Mouse (Mus musculus): ENCODE data around the gene Ssc4d.
A peak's percentile ranks its signal among the peaks of the same experiment; 100 is the strongest.

Ssc4d gene

DNA sequence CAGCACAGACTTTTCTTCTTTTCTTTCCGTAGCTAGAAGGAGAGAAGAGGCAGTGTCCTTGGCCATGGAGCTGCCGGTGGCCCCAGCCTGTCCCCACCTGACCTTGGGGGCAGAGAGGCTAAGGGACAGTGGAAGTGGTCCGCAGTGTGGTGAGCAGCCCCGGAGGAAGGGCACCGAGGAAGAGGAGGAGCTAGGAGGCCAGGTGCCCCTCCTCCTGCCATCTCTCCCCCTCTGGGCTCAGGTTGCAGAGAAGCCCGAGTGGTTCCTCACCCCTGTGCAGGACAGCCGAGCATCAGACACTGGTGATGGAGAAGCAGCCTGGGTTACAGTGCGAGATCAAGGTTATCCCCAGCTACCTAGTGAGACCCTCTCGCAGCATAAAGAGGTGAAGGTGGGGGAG is at the start of gene Ssc4d:
Gene Ssc4d (minus strand): TSS at position 167 of the 400 bp plus-strand sequence.
- DNase-seq (ENCODE audit: low read depth, low spot score), result no peak

DNA sequence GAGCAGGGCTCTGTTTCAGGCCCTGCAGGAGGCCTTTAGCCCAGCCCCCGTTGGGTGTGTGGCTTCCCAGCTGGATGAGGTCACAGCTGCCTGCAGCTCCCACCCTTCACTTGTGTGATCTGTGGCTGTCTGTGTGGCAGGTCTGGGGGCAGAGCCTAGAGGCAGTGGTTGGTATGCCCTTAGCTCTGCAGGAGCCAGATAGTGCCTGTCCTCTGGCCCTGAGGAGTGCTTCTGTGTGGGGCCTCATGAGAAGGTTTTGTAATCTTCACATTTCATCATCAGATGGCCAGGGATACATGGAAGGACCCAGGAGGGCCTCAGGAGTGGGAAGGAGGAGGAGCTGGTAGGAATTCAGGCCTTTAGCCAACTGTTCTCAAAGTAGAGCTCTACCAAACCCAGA is 45.6 kb upstream of the Ssc4d start:
- DNase-seq (ENCODE audit: low read depth, low spot score), result no peak

DNA sequence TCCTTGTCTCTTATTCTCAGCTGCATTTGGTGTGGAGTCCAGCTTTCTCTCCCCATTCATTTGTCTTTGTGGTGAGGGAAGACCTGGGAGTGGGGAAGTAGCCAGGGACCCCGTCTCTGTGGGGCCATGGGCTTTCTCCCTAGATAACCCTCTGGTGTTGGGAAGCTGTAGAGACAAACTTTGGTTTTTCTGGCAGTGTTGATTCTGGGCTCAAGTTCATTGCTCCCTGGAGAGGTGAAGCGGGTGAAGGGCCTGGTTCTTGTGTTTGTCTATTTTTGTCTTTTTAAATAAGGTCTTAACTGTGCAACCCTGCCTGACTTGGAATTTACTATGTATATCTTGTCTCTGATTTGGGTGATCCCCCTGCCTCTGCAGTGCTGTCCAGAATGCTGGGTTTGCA is 44.4 kb upstream of the Ssc4d start:
- DNase-seq (ENCODE audit: low read depth, low spot score), result no peak

DNA sequence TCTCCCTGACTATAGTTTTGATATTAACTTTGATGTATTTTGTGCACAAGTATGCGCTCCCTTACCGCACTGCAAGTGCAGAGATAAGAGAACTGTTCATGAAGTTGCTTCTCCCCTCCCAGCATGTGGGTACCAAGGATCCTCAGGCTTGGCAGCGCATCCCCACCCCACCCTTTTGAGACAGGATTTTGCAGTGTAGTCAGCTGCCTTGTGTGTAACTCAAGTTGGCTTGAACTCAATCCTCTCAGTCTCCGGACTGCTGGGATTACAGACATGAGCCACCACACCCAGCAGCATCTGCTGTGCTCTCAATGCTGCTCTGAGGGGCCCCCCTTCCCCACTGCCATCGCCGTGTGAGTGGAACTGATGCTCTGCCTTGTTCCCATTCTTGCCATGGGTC is 42.9 kb upstream of the Ssc4d start:
- no peak for DNase-seq (ENCODE audit: low read depth, low spot score)

DNA sequence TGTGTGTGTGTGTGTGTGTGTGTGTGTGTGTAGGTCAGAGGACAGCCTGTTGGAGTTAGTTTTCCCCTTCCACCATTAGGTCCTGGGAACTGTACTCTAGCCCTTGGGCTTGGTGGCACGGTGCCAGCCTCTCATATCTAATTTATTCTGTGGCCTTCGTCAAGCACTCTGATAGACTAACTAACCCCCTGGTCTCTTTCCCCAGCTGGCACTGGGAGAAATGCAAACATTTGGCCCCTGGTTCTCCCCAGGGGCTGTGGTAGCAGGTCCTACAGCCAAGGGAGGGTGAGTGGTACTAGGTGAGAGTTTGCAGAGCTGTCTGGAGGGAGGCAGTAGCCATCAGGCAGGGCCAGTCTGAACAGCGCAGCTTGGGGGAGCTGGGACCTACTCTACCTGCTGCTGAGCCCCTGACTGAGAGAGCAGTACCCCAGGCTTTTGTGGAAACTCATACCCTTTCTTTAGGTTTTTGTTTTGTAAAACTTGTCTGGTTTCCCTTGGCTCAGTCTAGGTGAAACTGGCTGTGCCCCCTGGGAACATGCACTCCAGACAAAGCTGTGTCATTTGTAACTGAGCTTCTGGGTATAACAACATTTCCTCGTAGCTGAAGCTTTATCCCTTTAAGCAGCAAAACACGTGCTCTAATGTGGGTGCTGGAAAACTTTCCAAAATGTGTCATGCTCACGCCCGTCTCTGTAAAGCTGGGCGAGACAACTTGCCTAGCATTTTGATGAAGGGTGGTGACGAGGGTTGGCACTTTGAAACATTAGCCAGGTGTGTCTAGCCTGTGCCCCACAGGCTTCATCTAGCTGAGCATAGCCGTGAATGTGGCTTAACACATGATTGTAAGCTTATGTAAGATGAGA is 41.9 kb upstream of the Ssc4d start:
- DNase-seq (ENCODE audit: low read depth, low spot score), result no peak

DNA sequence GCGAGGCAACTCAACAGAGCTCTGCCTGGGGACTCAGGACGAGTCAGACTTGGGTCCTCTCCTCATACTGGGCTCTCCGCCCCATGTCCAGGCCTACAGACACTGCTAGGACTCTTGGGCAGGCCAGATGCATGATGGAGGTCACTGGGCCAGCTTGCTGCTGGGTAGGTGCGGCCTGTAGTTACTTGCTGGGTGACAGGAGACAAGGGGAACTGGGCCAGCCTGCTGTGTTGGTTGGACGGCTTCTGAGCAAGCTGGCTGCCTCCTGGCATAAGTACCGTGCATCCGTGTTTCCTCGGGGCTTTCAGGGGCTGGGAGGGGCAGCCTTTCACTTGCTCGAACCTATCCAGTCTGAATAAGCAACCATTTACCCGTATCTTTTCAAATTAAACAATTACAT is 41.3 kb upstream of the Ssc4d start:
- DNase-seq (ENCODE audit: low read depth, low spot score), result no peak

DNA sequence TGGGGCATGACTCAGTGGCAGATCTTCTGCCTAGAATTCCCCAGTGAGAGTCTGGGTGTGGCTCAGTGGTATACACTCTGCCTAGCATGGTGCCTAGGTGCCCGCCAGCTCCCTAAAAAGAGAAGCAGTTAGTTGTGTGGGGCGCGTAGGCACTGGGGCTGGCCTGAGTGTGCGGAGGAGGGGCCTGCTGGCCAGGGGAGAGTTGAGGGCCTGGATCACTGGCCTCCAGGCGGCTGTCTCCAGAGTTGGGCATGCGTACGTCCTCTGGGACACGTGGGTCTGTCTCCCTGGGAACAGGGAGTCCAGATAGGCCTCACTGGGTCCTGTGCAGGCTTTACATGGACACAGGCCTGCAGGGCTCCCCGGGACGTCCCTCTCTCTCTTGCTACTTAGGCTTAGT is 40.5 kb upstream of the Ssc4d start:
- DNase-seq (ENCODE audit: low read depth, low spot score), result no peak

DNA sequence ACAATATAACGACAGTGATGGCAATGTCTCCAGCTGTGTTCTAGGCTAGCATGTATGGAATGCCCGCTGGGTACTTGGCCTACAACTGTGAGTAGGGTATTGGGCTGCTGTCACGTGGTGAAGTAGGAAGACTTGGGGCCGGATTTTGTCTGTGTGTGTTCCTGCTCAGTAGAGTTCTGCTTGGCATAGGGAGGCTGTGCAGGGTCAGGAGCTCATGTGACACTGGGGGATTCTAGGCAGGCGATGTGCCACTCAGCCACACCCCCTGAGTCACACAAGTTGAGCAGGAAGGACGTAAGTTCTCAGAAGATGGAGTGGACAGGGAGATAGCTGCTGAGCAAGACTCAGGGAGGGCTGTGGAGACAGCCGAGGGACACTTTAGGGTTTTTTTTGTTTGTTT is 33.4 kb upstream of the Ssc4d start:
- DNase-seq (ENCODE audit: low read depth, low spot score), result no peak

DNA sequence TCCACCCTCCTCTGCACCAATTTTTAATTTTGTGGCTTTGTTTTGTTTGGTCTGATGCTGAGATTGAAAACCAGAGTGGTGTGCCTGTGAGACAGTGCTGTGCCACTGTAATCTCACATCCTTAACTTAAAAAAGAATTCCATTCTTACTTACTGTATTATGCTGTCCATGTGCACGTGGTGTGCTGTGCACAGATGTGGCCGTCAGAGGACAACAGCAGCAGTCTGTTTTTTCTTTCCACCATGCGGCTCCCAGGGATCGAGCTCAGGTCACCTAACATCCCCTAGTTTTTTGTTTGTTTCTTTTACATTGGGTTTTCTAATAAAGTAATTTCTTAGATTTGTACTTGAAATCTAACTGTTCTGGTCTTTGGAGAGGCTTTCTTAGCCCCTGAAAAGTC is 30.2 kb upstream of the Ssc4d start:
- no peak for DNase-seq (ENCODE audit: low read depth, low spot score)

DNA sequence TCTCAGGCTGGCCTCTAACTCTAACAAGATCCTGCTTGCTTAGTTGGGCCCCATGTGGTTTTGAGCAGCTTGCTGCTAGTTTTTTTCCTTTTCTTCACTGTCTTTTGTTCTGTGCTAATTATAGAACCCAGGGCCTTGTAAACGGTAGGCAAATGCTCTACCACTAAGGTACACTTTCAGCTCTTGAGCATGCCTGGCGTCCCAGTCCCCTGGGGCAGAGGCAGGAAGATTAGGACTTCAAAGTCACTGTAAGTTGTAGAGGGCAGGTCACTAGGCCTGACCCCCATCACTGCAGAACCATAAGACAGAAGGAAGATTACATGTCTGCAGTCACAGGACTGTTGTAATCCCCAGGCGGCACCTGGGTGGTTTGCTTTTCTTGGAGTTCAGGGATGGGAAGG is 28.4 kb upstream of the Ssc4d start:
- no peak for DNase-seq (ENCODE audit: low read depth, low spot score)

DNA sequence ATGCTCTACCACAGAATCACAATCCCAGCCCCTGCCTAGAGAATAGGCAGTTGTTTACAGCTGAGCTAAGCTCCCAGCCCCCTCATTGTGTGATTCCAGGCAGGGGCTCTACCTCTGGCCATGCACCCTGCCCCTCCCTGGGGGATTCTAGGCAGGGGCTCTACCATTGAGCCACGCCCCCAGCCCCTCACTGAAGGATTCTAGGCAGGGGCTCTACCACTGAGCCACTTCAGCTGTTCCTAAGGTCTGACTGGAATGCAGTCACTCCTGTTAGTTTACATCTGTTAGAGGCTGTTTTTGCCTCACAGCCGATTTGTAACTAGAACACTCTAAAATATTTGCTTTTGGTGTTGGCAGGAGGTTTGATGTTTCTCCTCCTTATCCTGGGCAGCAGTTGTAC is 28.0 kb upstream of the Ssc4d start:
- DNase-seq (ENCODE audit: low read depth, low spot score), result no peak

DNA sequence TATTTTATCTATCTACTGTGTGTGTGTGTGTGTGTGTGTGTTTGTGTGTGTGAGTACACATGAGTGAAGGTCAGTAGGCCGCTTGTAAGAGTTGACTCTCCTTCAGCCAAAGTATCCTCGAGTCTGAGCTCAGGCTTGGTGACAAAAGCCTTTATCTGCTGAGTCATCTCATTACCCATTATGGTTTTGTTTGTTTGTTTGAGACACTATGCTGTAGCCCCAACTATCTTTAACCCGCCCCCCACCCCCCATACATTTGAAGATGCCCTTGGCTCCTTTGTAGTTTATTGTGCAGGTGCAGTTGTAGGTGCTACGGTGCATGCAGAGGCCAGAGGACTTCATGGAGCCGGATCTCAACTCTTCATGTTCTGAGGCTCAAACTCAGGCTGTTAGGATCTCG is 26.9 kb upstream of the Ssc4d start:
- no peak for DNase-seq (ENCODE audit: low read depth, low spot score)

DNA sequence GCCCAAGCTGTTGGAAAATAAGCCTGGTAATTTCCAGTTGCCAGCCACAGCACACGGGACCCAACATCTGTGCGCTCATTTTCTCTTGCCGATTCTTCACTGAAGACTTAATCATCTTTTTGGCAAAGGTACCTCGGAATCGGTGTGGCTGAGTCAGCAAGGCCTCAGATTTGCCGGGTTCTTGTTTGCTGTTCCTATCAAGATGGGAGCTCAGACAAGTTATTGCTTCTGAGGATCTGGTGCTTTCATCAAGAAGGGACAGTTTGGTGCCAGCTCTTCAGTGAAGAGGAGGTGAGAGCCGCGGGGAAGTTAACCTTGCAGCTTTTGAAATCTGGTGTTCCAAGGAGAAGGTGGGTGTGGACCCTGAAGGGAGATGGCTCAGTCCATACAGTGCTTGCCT is 21.8 kb upstream of the Ssc4d start:
- no peak for DNase-seq (ENCODE audit: low read depth, low spot score)

DNA sequence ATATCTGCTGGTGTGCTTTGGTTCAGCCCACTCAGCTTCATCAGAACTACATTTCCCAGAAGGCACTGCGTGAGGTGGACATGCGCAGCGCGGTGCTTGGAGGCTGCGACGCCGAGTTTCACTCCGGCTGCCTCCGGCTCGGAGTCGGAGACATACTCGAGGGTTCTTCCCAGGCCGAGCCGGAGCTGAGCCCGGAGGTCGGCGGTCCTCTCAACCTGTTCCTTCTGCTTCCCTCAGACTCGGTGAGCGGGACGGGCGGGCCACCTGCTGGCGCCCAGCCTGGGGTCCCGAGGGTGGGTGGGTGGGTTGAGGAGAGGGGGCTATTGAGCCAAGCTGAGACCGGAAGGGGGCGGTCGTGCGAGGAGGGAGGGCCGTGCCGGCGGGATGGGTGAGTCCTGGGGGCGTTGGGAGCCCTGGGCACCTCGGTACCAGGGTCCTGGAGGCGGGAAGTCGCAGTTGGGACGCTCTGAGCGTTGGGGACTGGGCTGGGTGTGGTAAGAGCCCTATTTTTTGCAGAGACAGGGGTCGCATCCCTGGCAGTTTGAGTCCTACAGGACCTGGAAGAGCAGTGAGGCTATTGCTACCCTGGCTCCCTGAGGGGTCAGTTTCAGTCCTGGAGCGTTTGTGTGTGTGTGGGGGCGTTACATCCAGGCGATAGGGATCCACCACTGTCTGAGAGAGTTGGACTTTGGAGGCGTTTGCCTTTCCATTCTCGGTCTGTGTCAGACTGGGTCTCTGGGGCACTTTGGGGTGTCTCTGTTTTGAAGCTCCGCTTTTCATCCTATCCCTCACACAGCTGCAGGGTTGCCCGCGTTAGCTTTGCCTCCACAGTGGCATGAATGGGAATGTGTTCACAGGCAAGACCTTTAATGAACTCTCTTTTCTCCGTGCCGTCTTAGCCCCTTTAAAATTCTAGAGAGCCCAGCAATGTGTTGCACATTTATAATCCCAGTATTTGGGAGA is 20.7 kb upstream of the Ssc4d start, which contains the start of gene Dtx2:
Gene Dtx2 (plus strand): TSS at position 76 of the 963 bp plus-strand sequence.
- DNase-seq (ENCODE audit: low read depth, low spot score), result peak; percentile 86

DNA sequence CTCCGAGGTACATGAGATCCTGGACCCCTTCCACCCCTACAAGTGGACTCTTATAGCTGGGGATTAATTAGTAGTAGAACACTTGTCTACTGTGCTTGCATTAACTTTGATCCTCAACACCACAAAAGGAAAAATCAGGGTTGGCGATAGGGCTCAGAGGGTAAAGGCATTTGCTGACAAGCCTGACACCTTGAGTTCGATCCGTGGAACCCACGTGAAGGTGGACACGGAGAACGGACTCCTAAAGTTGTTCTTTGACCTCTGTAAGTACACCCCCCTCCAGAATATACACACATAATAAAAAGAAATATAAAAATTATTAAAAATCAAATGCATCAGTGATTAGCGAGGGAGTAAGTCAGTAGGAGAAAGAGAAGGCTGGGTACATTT is 20.0 kb upstream of the Ssc4d start:
- DNase-seq (ENCODE audit: low read depth, low spot score), result no peak

DNA sequence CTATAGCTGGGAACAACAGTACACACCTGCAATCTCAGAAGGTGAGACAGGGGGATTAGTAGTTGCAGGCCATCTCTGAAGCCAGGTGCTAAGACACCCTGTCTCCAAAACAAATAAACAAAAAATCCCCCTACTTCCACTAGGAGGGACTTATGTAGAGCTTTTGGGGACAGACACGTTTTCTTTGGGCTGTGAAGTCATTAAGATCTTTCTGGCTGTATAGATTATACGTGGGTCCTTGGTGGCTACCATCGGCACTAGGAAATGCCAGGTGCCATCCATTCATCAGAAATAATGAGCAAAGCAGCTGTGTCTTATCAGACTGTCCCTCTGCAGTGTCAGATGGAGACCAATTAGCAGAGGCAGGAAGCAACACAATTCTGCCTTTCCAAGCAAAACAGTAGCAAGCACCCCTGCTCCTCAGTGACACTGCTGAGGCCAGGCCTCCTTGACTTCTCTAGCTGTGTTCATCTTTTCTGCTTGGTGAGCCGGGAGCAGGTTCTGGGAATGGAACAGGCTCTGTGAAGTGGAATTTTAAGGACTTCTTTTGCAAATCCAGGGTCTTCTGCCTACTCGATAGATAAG is 19.1 kb upstream of the Ssc4d start:
- no peak for DNase-seq (ENCODE audit: low read depth, low spot score)

DNA sequence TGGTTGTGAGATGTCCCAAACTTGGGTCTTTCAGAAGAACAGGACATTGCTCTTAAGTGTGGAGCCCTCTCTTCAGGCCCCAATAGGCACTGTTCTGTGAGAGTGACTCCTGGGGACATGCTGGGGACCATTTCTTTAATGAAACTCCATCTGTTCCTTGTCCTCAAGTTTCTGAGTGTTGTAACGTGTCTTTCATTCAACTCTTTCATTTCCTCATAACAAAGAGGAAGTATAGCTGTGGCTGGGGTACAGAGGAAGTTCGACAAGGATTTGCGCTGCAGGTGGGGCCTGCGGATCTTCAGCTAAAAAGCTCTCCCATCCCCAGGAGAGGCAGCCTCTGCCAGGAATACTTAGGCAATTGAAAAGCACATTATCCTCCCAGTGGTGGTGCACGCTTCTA is 16.3 kb upstream of the Ssc4d start:
- DNase-seq (ENCODE audit: low read depth, low spot score), result no peak

DNA sequence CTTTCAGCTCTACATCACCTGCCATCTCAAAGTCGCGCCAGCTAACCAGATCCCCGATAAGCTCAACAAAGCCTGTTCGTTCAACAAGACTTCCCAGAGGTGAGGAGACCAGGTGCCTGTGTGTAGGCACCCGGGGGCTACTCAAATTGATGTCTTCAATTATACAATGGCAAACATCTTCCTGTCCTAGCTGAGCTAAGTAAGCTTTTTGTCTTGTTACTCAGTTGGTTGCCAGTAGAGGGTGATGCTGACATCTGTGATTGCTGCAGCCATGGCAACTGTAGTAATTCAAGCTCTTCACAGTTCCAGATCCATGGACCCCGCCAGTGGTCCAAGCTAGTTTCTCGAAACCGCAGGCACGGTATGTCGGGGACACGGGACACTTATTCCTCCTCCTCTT is 12.9 kb upstream of the Ssc4d start:
- DNase-seq (ENCODE audit: low read depth, low spot score), result no peak

DNA sequence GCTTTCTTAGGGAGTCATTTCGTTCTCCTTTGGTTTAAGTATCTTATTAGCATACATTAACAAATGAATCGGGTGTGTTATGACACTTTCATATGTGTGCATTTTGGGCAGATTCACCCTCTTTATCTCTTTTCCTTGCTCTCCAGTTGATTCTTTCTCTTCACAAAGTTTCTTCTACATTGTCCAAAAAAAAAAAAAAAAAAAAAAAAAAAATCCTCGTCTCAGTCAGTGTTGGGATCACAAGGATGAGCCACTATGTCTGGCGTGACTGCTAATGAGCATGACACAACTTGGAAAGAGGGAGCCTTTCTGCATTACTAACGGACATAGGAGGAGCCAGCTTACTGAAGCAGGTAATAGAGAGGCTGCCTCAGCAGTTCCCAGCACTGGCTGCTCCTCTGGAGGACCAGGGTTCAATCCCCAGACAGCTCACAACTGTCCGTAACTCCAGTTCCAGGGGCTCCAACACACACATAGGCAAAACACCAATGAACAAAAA is 10.3 kb upstream of the Ssc4d start:
- DNase-seq (ENCODE audit: low read depth, low spot score), result no peak

DNA sequence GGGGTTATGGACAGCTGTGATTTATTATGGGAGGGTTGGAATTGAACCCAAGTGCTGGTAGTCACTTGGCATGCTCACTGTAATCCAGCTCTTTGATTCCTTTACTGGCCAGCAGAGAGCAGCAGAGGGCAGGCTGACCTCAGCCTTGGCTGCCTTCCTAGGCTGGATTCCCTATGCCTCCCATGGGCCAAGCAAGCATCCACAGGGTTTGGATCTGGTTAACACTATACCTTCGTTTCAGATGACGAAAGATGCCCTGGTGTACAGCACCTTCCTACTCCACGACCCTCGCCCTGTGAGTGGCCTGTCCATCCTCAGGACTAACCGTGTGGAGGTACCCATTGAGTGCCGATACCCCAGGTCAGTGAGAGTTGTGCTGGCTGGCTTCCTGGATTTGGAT is 8.1 kb upstream of the Ssc4d start:
- no peak for DNase-seq (ENCODE audit: low read depth, low spot score)

DNA sequence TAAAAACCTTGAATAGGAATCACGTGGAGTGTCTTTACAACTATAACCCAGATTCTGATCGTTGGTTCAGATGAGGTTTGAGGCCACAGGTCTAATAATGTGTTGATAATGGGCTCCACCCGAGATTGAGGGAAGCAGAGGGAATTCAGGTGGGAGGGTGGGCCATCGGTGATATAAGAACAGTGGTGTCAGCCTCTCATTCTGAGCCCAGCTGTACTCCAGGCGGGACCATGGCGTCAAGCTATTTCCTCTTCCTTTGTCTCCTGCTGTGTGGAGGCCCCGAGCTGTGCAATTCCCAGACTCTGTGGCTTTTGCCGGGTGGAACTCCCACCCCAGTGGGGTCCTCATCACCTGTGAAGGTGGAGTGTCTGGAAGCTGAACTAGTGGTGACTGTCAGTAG is 5.6 kb upstream of the Ssc4d start, which contains the start of gene Zp3:
Gene Zp3 (plus strand): TSS at position 196 of the 400 bp plus-strand sequence.
- no peak for DNase-seq (ENCODE audit: low read depth, low spot score)

DNA sequence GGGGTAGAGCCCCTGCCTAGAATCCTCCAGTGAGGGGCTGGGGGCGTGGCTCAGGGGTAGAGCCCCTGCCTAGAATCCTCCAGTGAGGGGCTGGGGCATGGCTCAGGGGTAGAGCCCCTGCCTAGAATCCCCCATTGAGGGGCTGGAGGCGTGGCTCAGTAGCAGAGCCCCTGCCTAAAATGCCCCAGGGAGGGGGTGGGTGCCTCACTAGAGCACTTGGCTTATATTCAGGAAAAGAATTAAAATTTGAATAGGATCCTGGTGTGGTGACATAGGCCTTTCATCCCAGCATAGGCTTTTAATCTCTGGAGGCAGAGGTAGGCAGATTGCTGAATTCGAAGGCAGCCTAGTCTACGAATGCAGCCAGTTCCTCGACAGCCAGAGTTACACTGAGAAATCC is 5.0 kb upstream of the Ssc4d start:
- DNase-seq (ENCODE audit: low read depth, low spot score), result no peak
